Mouse (Mus musculus) lung, embryonic 14.5 days (tissue): ENCODE data around the gene Sult2a2. TPM values are rescaled to one million over a fixed set of nuclear protein-coding genes. Genes with fewer than 3 reads are reported as not detected.
"Not testable (repeated sequence)": the region's sequence is repeated elsewhere in the genome, so short reads cannot be mapped to it uniquely, and the experiment has no call there.

Source experiments
- ATAC-seq: fragments of 200-750 bp; cut with Nextera tagmentation; 2 replicates; pipeline ENCODE4 v1.8.0; 2017; ENCODE audit warnings: mild to moderate bottlenecking, moderate TSS enrichment, moderate library complexity; ENCODE audit not compliant: insufficient read depth
- DNase-seq: peaks from one replicate; pipeline ENCODE4 v3.0.0-alpha.2; 2015
- H3K27ac ChIP-seq: fragments of 300-500 bp; sonication (generic); 2 replicates; pipeline ENCODE4 v1.5.1; 2014; ENCODE audit warnings: low read depth, mild to moderate bottlenecking, moderate library complexity
- H3K27me3 ChIP-seq: fragments of 300-500 bp; sonication (generic); 2 replicates; pipeline ENCODE4 v1.6.1; 2014; ENCODE audit warnings: low read length, control low read depth; ENCODE audit not compliant: insufficient read depth
- H3K36me3 ChIP-seq: fragments of 300-500 bp; sonication (generic); 2 replicates; pipeline ENCODE4 v1.6.1; 2014; ENCODE audit warnings: control low read depth; ENCODE audit not compliant: insufficient read depth
- H3K4me1 ChIP-seq: fragments of 300-500 bp; sonication (generic); 2 replicates; pipeline ENCODE4 v1.6.1; 2014; ENCODE audit warnings: antibody characterized with exemption, control low read depth; ENCODE audit not compliant: insufficient read depth
- H3K4me2 ChIP-seq: fragments of 300-500 bp; sonication (generic); 2 replicates; pipeline ENCODE4 v1.6.1; 2014; ENCODE audit warnings: mild to moderate bottlenecking
- H3K4me3 ChIP-seq: fragments of 300-500 bp; sonication (generic); 2 replicates; pipeline ENCODE4 v1.5.1; 2014; ENCODE audit warnings: low read depth, low read length
- H3K9ac ChIP-seq: fragments of 300-500 bp; sonication (generic); 2 replicates; pipeline ENCODE4 v1.6.1; 2014
- H3K9me3 ChIP-seq: fragments of 300-500 bp; sonication (generic); 2 replicates; pipeline ENCODE4 v1.6.1; 2016; ENCODE audit warnings: low read depth, low read length, control low read depth
- CTCF ChIP-seq: IDR thresholded peaks from 2 replicates; pipeline ENCODE4 v1.5.1; 2016; ENCODE audit warnings: antibody characterized with exemption, low read depth
- WGBS: fragments of 180-500 bp; shearing (Covaris S2); extraction: QIAGEN DNeasy Blood & Tissue Kit; methylation state at CpG from one replicate; pipeline ENCODE4 v1.1.7; 2014; 5-methylcytosine and 5-hydroxymethylcytosine counted together
- polyA plus RNA-seq: library from polyadenylated mRNA; unstranded; fragments of >200 nt; fragmentation: Nextera tagmentation; extraction: Ambion mirVana; gene quantifications from 2 replicates; pipeline ENCODE4 v1.2.1, GENCODE M21; 2014

Sult2a2 gene
- not detected in 2 replicates for polyA plus RNA-seq

- 65% methylated on average over 1 of the region's 2 CpGs for WGBS
- not testable (repeated sequence) for ATAC-seq, DNase-seq
These were observed at the start of gene Sult2a2 for GRCm38 (mm10) chr7:13733205-13733604. Gene Sult2a2, plus strand, starts transcription at chr7:13733505.

GRCm38 (mm10) chr7:13813913-13814312 lies 80.6 kb downstream of the Sult2a2 start:
- H3K36me3 ChIP-seq = no peaks in the 10 kb centered on the region
- H3K4me3 ChIP-seq = no peak overlapping the region
- TF ChIP-seq CTCF = no peak
- no peak overlapping the region for H3K4me2 ChIP-seq
- H3K9me3 ChIP-seq = no peaks in the 10 kb centered on the region
- H3K4me1 ChIP-seq = no peaks in the 10 kb centered on the region
- no peaks in the 10 kb centered on the region for H3K27me3 ChIP-seq
- DNase-seq (no peak), ATAC-seq (no peak)
- 65% methylated on average over 1 of the region's 1 CpGs for WGBS
- H3K9ac ChIP-seq = no peak overlapping the region
- H3K27ac ChIP-seq = no peak overlapping the region

More at GRCm38 (mm10) chr7:13733205-13733604, at the start of gene Sult2a2:
- not testable (repeated sequence) for H3K4me2 ChIP-seq, H3K4me3 ChIP-seq, H3K27ac ChIP-seq, H3K36me3 ChIP-seq, H3K27me3 ChIP-seq, H3K9ac ChIP-seq, H3K4me1 ChIP-seq, H3K9me3 ChIP-seq

Other genes with a start within 250 kb of the Sult2a2 start
- not detected in 2 replicates for gene Bsph2, start 162.4 kb upstream of the Sult2a2 start, polyA plus RNA-seq
- gene Sult2a5, start 109.5 kb upstream of the Sult2a2 start, polyA plus RNA-seq = not detected in 2 replicates
- gene Sult2a1, start 103.9 kb downstream of the Sult2a2 start, polyA plus RNA-seq = not detected in 2 replicates